Mouse (Mus musculus): ENCODE measurements around the gene Chat. TPM values are rescaled to one million over a fixed set of nuclear protein-coding genes. Genes with fewer than 3 reads are reported as not detected.

The Chat gene
- polyA plus RNA-seq, 1 experiment, result 0.67 TPM

DNA sequence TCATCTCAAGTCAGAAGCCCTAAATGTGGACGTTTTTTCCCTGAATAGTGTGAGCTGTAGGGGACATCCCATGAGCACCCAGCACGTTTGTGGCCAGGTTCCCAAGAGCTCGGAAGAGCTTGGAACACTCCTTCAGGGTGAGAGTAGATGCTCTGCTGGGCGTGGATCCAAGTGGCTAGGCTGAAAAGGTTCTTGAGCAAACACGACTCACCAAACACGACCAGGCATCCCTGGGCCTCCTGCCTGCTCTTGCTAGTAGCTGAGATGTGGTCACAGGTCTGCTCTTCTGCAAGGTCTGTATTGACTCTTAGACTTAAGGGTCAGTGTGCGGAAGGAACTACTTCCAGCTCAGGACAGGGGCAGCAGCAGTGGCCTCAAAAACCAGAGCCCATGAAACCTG lies 96.0 kb downstream of the Chat start:
- Histone ChIP-seq H3K36me3 (ENCODE audit: control insufficient read depth, insufficient read depth, low read length) (no peaks in the 10 kb centered on the region), H3K4me3 (ENCODE audit: control insufficient read depth, insufficient read depth, low read length) (no peak overlapping the region), H3K4me1 (replicated peaks; ENCODE audit: control insufficient read depth, insufficient read depth, low read length) (no peaks in the 10 kb centered on the region), H3K27me3 (ENCODE audit: control insufficient read depth, insufficient read depth, low read length) (no peaks in the 10 kb centered on the region), H3K27ac (ENCODE audit: control insufficient read depth, insufficient read depth, low read length) (no peak overlapping the region)
- TF ChIP-seq POLR2A (IDR thresholded peaks at IDR 0.05; ENCODE audit: control insufficient read depth, extremely low read depth, insufficient read depth, low read length, poor library complexity) (no peak), CTCF (IDR thresholded peaks at IDR 0.05; ENCODE audit: borderline replicate concordance, control insufficient read depth, extremely low read depth, insufficient read depth, low read length, poor library complexity) (no peak)
- 80% methylated on average over 7 of the region's 7 CpGs for WGBS
- DNase-seq, result no peak

- Histone ChIP-seq H3K36me3 (ENCODE audit: control insufficient read depth, insufficient read depth, low read length) (no peaks in the 10 kb centered on the region), H3K4me3 (ENCODE audit: control insufficient read depth, insufficient read depth, low read length) (no peak overlapping the region), H3K4me1 (replicated peaks; ENCODE audit: control insufficient read depth, insufficient read depth, low read length) (no peaks in the 10 kb centered on the region), H3K27ac (ENCODE audit: control insufficient read depth, insufficient read depth, low read length) (no peak overlapping the region), H3K27me3 (ENCODE audit: control insufficient read depth, insufficient read depth, low read length) (no peaks in the 10 kb centered on the region)
- WGBS, result 75% methylated on average over 7 of the region's 7 CpGs
- DNase-seq, result no peak
- no peak for TF ChIP-seq POLR2A (IDR thresholded peaks at IDR 0.05; ENCODE audit: control insufficient read depth, extremely low read depth, insufficient read depth, low read length, poor library complexity)
- TF ChIP-seq CTCF (IDR thresholded peaks at IDR 0.05; ENCODE audit: borderline replicate concordance, control insufficient read depth, extremely low read depth, insufficient read depth, low read length, poor library complexity), result no peak
Observed at GRCm38 (mm10) chr14:32364359-32364758, 101.4 kb downstream of the Chat start.

Other genes starting within 250 kb of the Chat start
- gene Ogdhl, start 144.0 kb downstream of the Chat start, polyA plus RNA-seq (2012; rRNA removed), result 1.4 and 6.6 TPM in 2 replicates
- gene 1700024G13Rik, start 77.6 kb downstream of the Chat start, polyA plus RNA-seq (2012; rRNA removed), result not detected in 2 replicates
- gene Slc18a3, start 1.1 kb downstream of the Chat start, polyA plus RNA-seq (2012; rRNA removed), result 0.13 and 0.16 TPM in 2 replicates
- 9.4 and 12.1 TPM in 2 replicates for gene Ercc6, start 47.5 kb upstream of the Chat start, polyA plus RNA-seq (2012; rRNA removed)
- 0.08 TPM in 1 of 2 replicates, not detected in the other for gene Prrxl1, start 133.4 kb upstream of the Chat start, polyA plus RNA-seq (2012; rRNA removed)
- 0.31 and 0.81 TPM in 2 replicates for gene 3425401B19Rik, start 219.3 kb upstream of the Chat start, polyA plus RNA-seq (2012; rRNA removed)

Data from thymus, adult 2 months (tissue).